Mouse (Mus musculus) cerebral cortex, adult 2 months (tissue): ENCODE results near the gene Nol8.

Experiments used
- WGBS: fragments of 180-500 bp; shearing (Covaris S2); methylation state at CpG from one replicate; pipeline ENCODE4 v1.1.7; 2018; 5-methylcytosine and 5-hydroxymethylcytosine counted together

Gene Nol8

GRCm38 (mm10) chr13:49652481-49653179, at the start of gene Nol8, which contains the start of gene Cenpp:
Nol8 (plus strand) TSS chr13:49653078.
Cenpp (minus strand) TSS chr13:49652785.
- WGBS = under 1% methylated on average over 68 of the region's 68 CpGs

GRCm38 (mm10) chr13:49607714-49608113, 45.2 kb upstream of the Nol8 start, which contains the start of gene Ogn:
Ogn (plus strand) TSS chr13:49608046.
- 72% methylated on average over 4 of the region's 4 CpGs for WGBS

- WGBS = 83% methylated on average over 4 of the region's 4 CpGs
Measured at GRCm38 (mm10) chr13:49608589-49609322, 44.1 kb upstream of the Nol8 start.

GRCm38 (mm10) chr13:49617021-49617420, 35.9 kb upstream of the Nol8 start:
- WGBS = 96% methylated on average over 3 of the region's 3 CpGs

- 81% methylated on average over 1 of the region's 1 CpGs for WGBS
Measured at GRCm38 (mm10) chr13:49623216-49623615, 29.7 kb upstream of the Nol8 start.

- 93% methylated on average over 2 of the region's 2 CpGs for WGBS
Measured at GRCm38 (mm10) chr13:49629076-49629475, 23.8 kb upstream of the Nol8 start.

GRCm38 (mm10) chr13:49639965-49640364, 12.9 kb upstream of the Nol8 start:
- WGBS = 93% methylated on average over 2 of the region's 2 CpGs

- 72% methylated on average over 6 of the region's 6 CpGs for WGBS
Measured at GRCm38 (mm10) chr13:49642650-49643049, 10.2 kb upstream of the Nol8 start.

GRCm38 (mm10) chr13:49644731-49645529, 7.9 kb upstream of the Nol8 start:
- WGBS = 54% methylated on average over 2 of the region's 2 CpGs

- 85% methylated on average over 1 of the region's 1 CpGs for WGBS
Measured at GRCm38 (mm10) chr13:49646019-49646418, 6.9 kb upstream of the Nol8 start.

- 14% methylated on average over 2 of the region's 2 CpGs for WGBS
Measured at GRCm38 (mm10) chr13:49651136-49651535, 1.7 kb upstream of the Nol8 start.

- 0% methylated on average over 4 of the region's 4 CpGs for WGBS
Measured at GRCm38 (mm10) chr13:49651781-49652351, 1.0 kb upstream of the Nol8 start.

GRCm38 (mm10) chr13:49653180-49653541, 283 bp downstream of the Nol8 start:
- under 1% methylated on average over 16 of the region's 16 CpGs for WGBS

GRCm38 (mm10) chr13:49677793-49678192, 24.9 kb downstream of the Nol8 start:
- 85% methylated on average over 2 of the region's 2 CpGs for WGBS

GRCm38 (mm10) chr13:49681351-49682232, 28.7 kb downstream of the Nol8 start, which contains the start of gene Iars:
Iars (plus strand) TSS chr13:49682100.
- 3% methylated on average over 26 of the region's 26 CpGs for WGBS

GRCm38 (mm10) chr13:49682233-49682846, 29.5 kb downstream of the Nol8 start:
- WGBS = under 1% methylated on average over 20 of the region's 20 CpGs

- 53% methylated on average over 4 of the region's 4 CpGs for WGBS
Measured at GRCm38 (mm10) chr13:49684266-49684665, 31.4 kb downstream of the Nol8 start.

- 69% methylated on average over 5 of the region's 5 CpGs for WGBS
Measured at GRCm38 (mm10) chr13:49691056-49691455, 38.2 kb downstream of the Nol8 start.

- WGBS = 73% methylated on average over 11 of the region's 11 CpGs
Measured at GRCm38 (mm10) chr13:49703216-49703779, 50.4 kb downstream of the Nol8 start.
